Mouse (Mus musculus): ENCODE results near the gene Wnt5b. TPM values are rescaled to one million over a fixed set of nuclear protein-coding genes. Genes with fewer than 3 reads are reported as not detected.
"Not testable (repeated sequence)": the region's sequence is repeated elsewhere in the genome, so short reads cannot be mapped to it uniquely, and the experiment has no call there.

The Wnt5b gene
- polyA plus RNA-seq, 1 experiment from 2014 or later = 2.8 TPM

- peak; percentile 11; the same call in 1 of the 2 replicates for ATAC-seq (replicated peaks)
- H3K9ac ChIP-seq (replicated peaks) = no peak overlapping the region
- no peaks in the 10 kb centered on the region for H3K9me3 ChIP-seq
- no peak overlapping the region for H3K4me2 ChIP-seq (replicated peaks)
- H3K27ac ChIP-seq (replicated peaks) = no peak overlapping the region
- H3K36me3 ChIP-seq = no peaks in the 10 kb centered on the region
- WGBS = 8% methylated on average over 7 of the region's 7 CpGs
- H3K27me3 ChIP-seq = no peaks in the 10 kb centered on the region
- peaks cover 27% of the 10 kb centered on the region for H3K4me1 ChIP-seq
- H3K4me3 ChIP-seq = no peak overlapping the region
Observed at GRCm38 (mm10) chr6:119492630-119493014, 51.5 kb downstream of the Wnt5b start.

- ATAC-seq (replicated peaks) = peak; percentile 24; the same call in 1 of the 2 replicates
- H3K27ac ChIP-seq (replicated peaks) = peak overlapping the region; percentile 28; the same call in 1 of the 2 replicates
- H3K4me2 ChIP-seq (replicated peaks) = no peak overlapping the region
Observed at GRCm38 (mm10) chr6:119491997-119492629, 52.0 kb downstream of the Wnt5b start.

GRCm38 (mm10) chr6:119491006-119491405 lies 53.1 kb downstream of the Wnt5b start:
- Histone ChIP-seq H3K9me3 (no peaks in the 10 kb centered on the region), H3K36me3 (no peaks in the 10 kb centered on the region), H3K27me3 (no peaks in the 10 kb centered on the region), H3K4me2 (replicated peaks) (peak overlapping the region; percentile 30), H3K4me1 (peaks cover 27% of the 10 kb centered on the region), H3K27ac (replicated peaks) (no peak overlapping the region), H3K4me3 (no peak overlapping the region), H3K9ac (replicated peaks) (no peak overlapping the region)
- 0 out of 2 replicates have a peak, but pooled peaks have one; percentile 20 for ATAC-seq (replicated peaks)
- 20% methylated on average over 11 of the region's 11 CpGs for WGBS

More at GRCm38 (mm10) chr6:119491997-119492629, 52.0 kb downstream of the Wnt5b start:
- no peaks in the 10 kb centered on the region for H3K27me3 ChIP-seq
- H3K36me3 ChIP-seq = no peaks in the 10 kb centered on the region
- 0 out of 2 replicates have a peak overlapping the region, but pooled peaks have one; percentile 17 for H3K9ac ChIP-seq (replicated peaks)
- no peaks in the 10 kb centered on the region for H3K9me3 ChIP-seq
- H3K4me1 ChIP-seq = peaks cover 27% of the 10 kb centered on the region
- no peak overlapping the region for H3K4me3 ChIP-seq
- WGBS = 19% methylated on average over 9 of the region's 9 CpGs

- 4% methylated on average over 11 of the region's 11 CpGs for WGBS
- no peaks in the 10 kb centered on the region for H3K9me3 ChIP-seq
- no peak overlapping the region for H3K4me3 ChIP-seq
- no peak; the same call in 1 of the 2 replicates for ATAC-seq (replicated peaks)
- peaks cover 27% of the 10 kb centered on the region for H3K4me1 ChIP-seq
- H3K9ac ChIP-seq (replicated peaks) = no peak overlapping the region
- no peaks in the 10 kb centered on the region for H3K27me3 ChIP-seq
- H3K27ac ChIP-seq (replicated peaks) = no peak overlapping the region
- peak overlapping the region; percentile 30 for H3K4me2 ChIP-seq (replicated peaks)
- H3K36me3 ChIP-seq = no peaks in the 10 kb centered on the region
Observed at GRCm38 (mm10) chr6:119490549-119490948, 53.6 kb downstream of the Wnt5b start.

GRCm38 (mm10) chr6:119489765-119490164 lies 54.4 kb downstream of the Wnt5b start:
- H3K27me3 ChIP-seq = no peaks in the 10 kb centered on the region
- no peak overlapping the region for H3K4me3 ChIP-seq
- no peak overlapping the region for H3K27ac ChIP-seq (replicated peaks)
- H3K4me1 ChIP-seq = peaks cover 34% of the 10 kb centered on the region
- no peak overlapping the region for H3K9ac ChIP-seq (replicated peaks)
- ATAC-seq (replicated peaks) = 0 out of 2 replicates have a peak, but pooled peaks have one; percentile 39
- H3K9me3 ChIP-seq = no peaks in the 10 kb centered on the region
- 7% methylated on average over 5 of the region's 5 CpGs for WGBS
- peaks cover 4% of the 10 kb centered on the region for H3K36me3 ChIP-seq
- no peak overlapping the region for H3K4me2 ChIP-seq (replicated peaks)

- WGBS = 88% methylated on average over 9 of the region's 9 CpGs
- Histone ChIP-seq H3K9me3 (no peaks in the 10 kb centered on the region), H3K4me1 (peaks cover 51% of the 10 kb centered on the region)
Observed at GRCm38 (mm10) chr6:119487619-119488018, 56.5 kb downstream of the Wnt5b start.

GRCm38 (mm10) chr6:119487085-119487458 lies 57.1 kb downstream of the Wnt5b start:
- Histone ChIP-seq H3K9ac (replicated peaks) (no peak overlapping the region), H3K4me2 (replicated peaks) (no peak overlapping the region), H3K4me3 (no peak overlapping the region), H3K4me1 (peaks cover 49% of the 10 kb centered on the region), H3K27me3 (no peaks in the 10 kb centered on the region), H3K36me3 (peaks cover 9% of the 10 kb centered on the region), H3K9me3 (no peaks in the 10 kb centered on the region), H3K27ac (replicated peaks) (no peak overlapping the region)
- ATAC-seq (replicated peaks) = no peak
- WGBS = 89% methylated on average over 7 of the region's 7 CpGs

More at GRCm38 (mm10) chr6:119487619-119488018, 56.5 kb downstream of the Wnt5b start:
- Histone ChIP-seq H3K9ac (replicated peaks) (no peak overlapping the region), H3K4me3 (no peak overlapping the region), H3K4me2 (replicated peaks) (no peak overlapping the region), H3K27ac (replicated peaks) (no peak overlapping the region), H3K27me3 (no peaks in the 10 kb centered on the region), H3K36me3 (peaks cover 9% of the 10 kb centered on the region)
- ATAC-seq (replicated peaks) = no peak

- H3K4me1 ChIP-seq = peaks cover 49% of the 10 kb centered on the region
- ATAC-seq (replicated peaks) = no peak
- H3K27ac ChIP-seq (replicated peaks) = no peak overlapping the region
- H3K36me3 ChIP-seq = peaks cover 9% of the 10 kb centered on the region
- no peak overlapping the region for H3K4me2 ChIP-seq (replicated peaks)
- no peaks in the 10 kb centered on the region for H3K27me3 ChIP-seq
- H3K9me3 ChIP-seq = no peaks in the 10 kb centered on the region
- no peak overlapping the region for H3K9ac ChIP-seq (replicated peaks)
- H3K4me3 ChIP-seq = no peak overlapping the region
- WGBS = 80% methylated on average over 12 of the region's 12 CpGs
Observed at GRCm38 (mm10) chr6:119486381-119487084, 57.6 kb downstream of the Wnt5b start.

- Histone ChIP-seq H3K4me1 (peaks cover 39% of the 10 kb centered on the region), H3K4me2 (replicated peaks) (no peak overlapping the region)
- ATAC-seq (replicated peaks) = no peak
Observed at GRCm38 (mm10) chr6:119485486-119485885, 58.7 kb downstream of the Wnt5b start.

GRCm38 (mm10) chr6:119482958-119483600 lies 61.1 kb downstream of the Wnt5b start:
- ATAC-seq (replicated peaks) = peak; percentile 26; the same call in 1 of the 2 replicates
- no peaks in the 10 kb centered on the region for H3K27me3 ChIP-seq
- H3K4me3 ChIP-seq = peak overlapping the region; percentile 69
- WGBS = 21% methylated on average over 16 of the region's 16 CpGs
- H3K9ac ChIP-seq (replicated peaks) = peak overlapping the region; percentile 23
- H3K4me2 ChIP-seq (replicated peaks) = peak overlapping the region; percentile 95
- peaks cover 40% of the 10 kb centered on the region for H3K4me1 ChIP-seq
- H3K27ac ChIP-seq (replicated peaks) = no peak overlapping the region
- peaks cover 9% of the 10 kb centered on the region for H3K36me3 ChIP-seq
- H3K9me3 ChIP-seq = no peaks in the 10 kb centered on the region

More at GRCm38 (mm10) chr6:119485486-119485885, 58.7 kb downstream of the Wnt5b start:
- Histone ChIP-seq H3K27me3 (no peaks in the 10 kb centered on the region), H3K4me3 (no peak overlapping the region), H3K27ac (replicated peaks) (no peak overlapping the region), H3K36me3 (peaks cover 9% of the 10 kb centered on the region), H3K9ac (replicated peaks) (no peak overlapping the region), H3K9me3 (no peaks in the 10 kb centered on the region)
- WGBS = 8% methylated on average over 2 of the region's 2 CpGs

GRCm38 (mm10) chr6:119481741-119482390 lies 62.3 kb downstream of the Wnt5b start:
- not testable (repeated sequence) for H3K36me3 ChIP-seq; ATAC-seq (replicated peaks); H3K9me3 ChIP-seq; H3K27me3 ChIP-seq; H3K27ac ChIP-seq (replicated peaks)
- H3K4me3 ChIP-seq = peak overlapping the region; percentile 69
- H3K4me1 ChIP-seq = peaks cover 42% of the 10 kb centered on the region
- peak overlapping the region; percentile 95 for H3K4me2 ChIP-seq (replicated peaks)
- 3% methylated on average over 10 of the region's 10 CpGs for WGBS
- H3K9ac ChIP-seq (replicated peaks) = peak overlapping the region; percentile 37

Measured in forebrain, embryonic 15.5 days (tissue).